Mouse (Mus musculus) stomach, postnatal 0 days (tissue): Measurements from ENCODE around the gene Bin2. TPM values are rescaled to one million over a fixed set of nuclear protein-coding genes. Genes with fewer than 3 reads are reported as not detected.
A peak's percentile ranks its signal among the peaks of the same experiment; 100 is the strongest.

ENCODE experiments used
- ATAC-seq: fragments of 200-750 bp; cut with Nextera tagmentation; 2 replicates; pipeline ENCODE4 v1.8.0; 2017; ENCODE audit not compliant: low FRiP score, low TSS enrichment
- DNase-seq: peaks from one replicate; pipeline ENCODE4 v3.0.0-alpha.2; 2016; ENCODE audit warnings: low spot score
- H3K27ac ChIP-seq: fragments of 300-500 bp; sonication (generic); replicated peaks from 2 replicates; pipeline ENCODE4 v1.5.1; 2014; ENCODE audit warnings: mild to moderate bottlenecking, control low read depth
- H3K27me3 ChIP-seq: fragments of 300-500 bp; sonication (generic); 2 replicates; pipeline ENCODE4 v1.6.1; 2014; ENCODE audit warnings: low read length; ENCODE audit not compliant: control insufficient read depth, insufficient read depth
- H3K36me3 ChIP-seq: fragments of 300-500 bp; sonication (generic); 2 replicates; pipeline ENCODE4 v1.6.1; 2014; ENCODE audit warnings: low read length, mixed read lengths; ENCODE audit not compliant: control insufficient read depth, insufficient read depth
- H3K4me1 ChIP-seq: fragments of 300-500 bp; sonication (generic); replicated peaks from 2 replicates; pipeline ENCODE4 v1.6.1; 2014; ENCODE audit warnings: antibody characterized with exemption; ENCODE audit not compliant: control insufficient read depth, insufficient read depth
- H3K4me2 ChIP-seq: fragments of 300-500 bp; sonication (generic); replicated peaks from 2 replicates; pipeline ENCODE4 v1.6.1; 2014; ENCODE audit warnings: low read depth, mild to moderate bottlenecking, control low read depth, moderate library complexity
- H3K4me3 ChIP-seq: fragments of 300-500 bp; sonication (generic); 2 replicates; pipeline ENCODE4 v1.5.1; 2014; ENCODE audit warnings: low read depth, low read length, control low read depth
- H3K9ac ChIP-seq: fragments of 300-500 bp; sonication (generic); 2 replicates; pipeline ENCODE4 v1.6.1; 2014; ENCODE audit warnings: mild to moderate bottlenecking, low read length, control low read depth, mixed read lengths
- H3K9me3 ChIP-seq: fragments of 300-500 bp; sonication (generic); 2 replicates; pipeline ENCODE4 v1.6.1; 2016; ENCODE audit warnings: low read length; ENCODE audit not compliant: control insufficient read depth
- CTCF ChIP-seq: IDR thresholded peaks from 2 replicates; pipeline ENCODE4 v1.5.1; 2016; ENCODE audit warnings: antibody characterized with exemption, low read depth, mild to moderate bottlenecking, moderate library complexity
- EP300 ChIP-seq: optimal IDR thresholded peaks from 2 replicates; pipeline ENCODE3; 2016; ENCODE audit warnings: antibody characterized with exemption
- WGBS: fragments of 180-500 bp; shearing (Covaris S2); extraction: QIAGEN DNeasy Blood & Tissue Kit; methylation state at CpG from one replicate; pipeline ENCODE4 v1.1.7; 2014; 5-methylcytosine and 5-hydroxymethylcytosine counted together
- polyA plus RNA-seq: library from polyadenylated mRNA; unstranded; fragments of >200 nt; fragmentation: Nextera tagmentation; extraction: Ambion mirVana; gene quantifications from 2 replicates; pipeline ENCODE4 v1.2.1, GENCODE M21; 2015

The Bin2 gene
- polyA plus RNA-seq, 1 experiment from 2014 or later: 1.3 TPM

DNA sequence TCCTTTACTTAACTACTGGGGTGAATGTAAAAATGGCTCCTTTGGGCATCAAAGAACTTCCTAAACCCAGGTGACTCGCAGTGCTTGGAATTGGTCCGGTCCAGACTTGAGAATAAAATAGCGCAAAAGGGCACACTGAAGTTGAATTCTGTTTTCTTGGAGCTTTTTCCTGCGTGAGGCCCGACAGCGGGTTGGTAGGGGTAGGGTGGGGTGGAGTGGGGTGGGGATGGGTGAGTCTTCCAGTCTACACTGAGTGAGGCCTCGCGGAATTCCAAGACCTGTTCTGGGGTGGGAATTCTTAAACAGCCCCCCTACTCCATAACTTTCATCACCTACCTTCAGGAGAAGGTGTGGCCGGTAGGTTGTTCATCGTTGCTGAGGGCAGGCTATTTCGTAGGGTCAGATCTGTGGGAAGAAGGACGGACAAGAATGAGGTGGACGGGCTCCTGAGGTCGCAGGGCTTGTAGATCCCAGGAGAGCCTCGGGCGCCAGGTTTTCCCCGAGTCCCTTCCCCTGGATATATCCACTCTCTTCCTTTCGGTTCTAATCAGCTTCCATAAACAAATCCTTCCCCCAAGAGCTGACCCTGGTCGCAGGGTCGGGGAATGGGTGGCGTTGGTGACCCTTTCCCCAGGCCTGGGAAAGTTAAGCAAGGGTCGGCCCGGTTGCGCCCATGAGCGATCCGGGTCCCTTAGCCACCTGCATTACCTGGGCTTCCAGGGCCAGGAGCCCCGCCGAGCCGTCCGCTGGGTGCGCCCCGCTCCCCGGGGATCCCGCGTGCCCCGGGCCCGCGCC lies 33.3 kb downstream of the Bin2 start:
- peak; percentile 49 for DNase-seq
- H3K27me3 ChIP-seq: no peaks in the 10 kb centered on the region
- peak overlapping the region; percentile 96 for H3K27ac ChIP-seq
- peaks cover 3% of the 10 kb centered on the region for H3K4me1 ChIP-seq
- H3K4me2 ChIP-seq: peak overlapping the region; percentile 86
- ATAC-seq: no peak
- peak overlapping the region; percentile 63 for H3K4me3 ChIP-seq
- H3K9me3 ChIP-seq: no peaks in the 10 kb centered on the region
- no peaks in the 10 kb centered on the region for H3K36me3 ChIP-seq
- H3K9ac ChIP-seq: peak overlapping the region; percentile 82
- TF ChIP-seq CTCF: no peak
- no peak for TF ChIP-seq EP300
- 5% methylated on average over 38 of the region's 38 CpGs for WGBS

DNA sequence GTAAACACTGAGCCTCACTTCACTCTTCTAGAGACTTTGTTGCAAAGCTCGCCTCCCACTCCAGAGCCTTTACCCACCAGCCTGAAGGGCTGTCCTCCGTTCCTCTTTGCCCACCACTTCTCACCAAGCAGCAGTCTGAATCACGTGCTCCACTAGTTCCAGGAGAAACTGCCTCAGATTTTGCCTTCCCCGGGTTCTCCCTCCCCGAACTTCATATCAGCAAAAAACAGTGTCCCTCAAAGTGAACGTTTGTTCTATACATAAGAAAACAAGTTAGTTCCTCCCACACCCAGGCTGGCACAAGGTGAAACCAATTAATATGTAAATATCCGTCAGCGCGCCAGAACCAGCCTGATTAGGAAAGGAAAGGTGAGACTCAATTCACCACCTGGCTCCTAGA lies 34.1 kb downstream of the Bin2 start:
- H3K9ac ChIP-seq: no peak overlapping the region
- DNase-seq: peak; percentile 62

DNA sequence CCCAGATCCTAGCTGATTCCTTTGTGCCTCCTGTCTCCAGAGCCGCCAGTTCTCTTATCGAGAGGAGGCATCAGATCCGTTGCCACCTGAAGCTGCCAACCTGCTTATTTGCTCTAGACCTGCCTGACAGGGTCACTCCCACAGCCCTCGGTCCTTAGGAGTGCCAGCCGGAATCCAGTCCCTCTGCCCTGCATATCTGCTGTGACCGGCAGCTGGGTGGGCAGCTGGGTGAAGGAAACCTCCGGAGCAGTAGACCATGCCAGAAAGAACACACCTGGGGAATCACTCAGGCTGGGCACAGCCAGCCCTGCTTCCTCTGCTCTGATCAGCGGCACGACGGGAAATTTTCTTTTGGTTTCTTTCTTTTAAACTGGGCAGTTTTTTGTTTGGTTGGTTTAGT lies 36.0 kb downstream of the Bin2 start:
- Histone ChIP-seq H3K4me2 (peak overlapping the region; percentile 43), H3K9me3 (no peaks in the 10 kb centered on the region), H3K36me3 (no peaks in the 10 kb centered on the region), H3K9ac (0 out of 2 replicates have a peak overlapping the region, but pooled peaks have one; percentile 31), H3K27ac (peak overlapping the region; percentile 74), H3K27me3 (no peaks in the 10 kb centered on the region), H3K4me1 (peaks cover 3% of the 10 kb centered on the region), H3K4me3 (peak overlapping the region; percentile 4; the same call in 1 of the 2 replicates)
- 58% methylated on average over 10 of the region's 10 CpGs for WGBS
- ATAC-seq: no peak
- TF ChIP-seq CTCF (no peak), EP300 (no peak)
- DNase-seq: peak; percentile 57

More for the DNA sequence above, 34.1 kb downstream of the Bin2 start:
- Histone ChIP-seq H3K4me2 (peak overlapping the region; percentile 86), H3K27ac (peak overlapping the region; percentile 96), H3K4me1 (peaks cover 3% of the 10 kb centered on the region), H3K9me3 (no peaks in the 10 kb centered on the region), H3K27me3 (no peaks in the 10 kb centered on the region), H3K36me3 (no peaks in the 10 kb centered on the region), H3K4me3 (peak overlapping the region; percentile 63)
- no peak for ATAC-seq
- 15% methylated on average over 9 of the region's 9 CpGs for WGBS
- TF ChIP-seq EP300 (no peak), CTCF (no peak)

DNA sequence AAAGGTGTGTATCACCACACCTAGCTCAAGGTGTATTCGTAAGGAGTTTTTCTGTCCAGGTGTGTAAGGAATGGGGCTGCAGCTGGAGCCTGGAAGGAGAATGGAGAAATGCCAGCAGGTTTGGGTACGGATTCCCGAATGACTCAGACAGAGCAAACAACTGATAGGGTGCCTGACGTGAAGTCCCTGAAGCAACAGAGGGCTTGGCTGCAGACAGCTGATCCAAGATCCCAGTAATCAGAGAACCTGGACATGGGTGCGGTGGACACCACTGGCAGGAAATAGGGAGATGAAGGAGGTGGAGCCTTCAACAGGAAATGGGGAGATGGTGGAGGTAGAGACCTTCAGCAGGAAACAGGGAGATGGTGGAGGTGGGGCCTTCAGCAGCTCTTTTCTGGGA lies 37.0 kb downstream of the Bin2 start:
- Histone ChIP-seq H3K27ac (no peak overlapping the region; the same call in 1 of the 2 replicates), H3K9me3 (no peaks in the 10 kb centered on the region), H3K4me2 (no peak overlapping the region), H3K4me3 (no peak overlapping the region), H3K4me1 (peaks cover 6% of the 10 kb centered on the region), H3K36me3 (no peaks in the 10 kb centered on the region), H3K27me3 (no peaks in the 10 kb centered on the region), H3K9ac (no peak overlapping the region)
- DNase-seq: peak; percentile 78
- peak; percentile 73 for ATAC-seq
- 51% methylated on average over 5 of the region's 5 CpGs for WGBS
- TF ChIP-seq EP300: no peak
- TF ChIP-seq CTCF: no peak

DNA sequence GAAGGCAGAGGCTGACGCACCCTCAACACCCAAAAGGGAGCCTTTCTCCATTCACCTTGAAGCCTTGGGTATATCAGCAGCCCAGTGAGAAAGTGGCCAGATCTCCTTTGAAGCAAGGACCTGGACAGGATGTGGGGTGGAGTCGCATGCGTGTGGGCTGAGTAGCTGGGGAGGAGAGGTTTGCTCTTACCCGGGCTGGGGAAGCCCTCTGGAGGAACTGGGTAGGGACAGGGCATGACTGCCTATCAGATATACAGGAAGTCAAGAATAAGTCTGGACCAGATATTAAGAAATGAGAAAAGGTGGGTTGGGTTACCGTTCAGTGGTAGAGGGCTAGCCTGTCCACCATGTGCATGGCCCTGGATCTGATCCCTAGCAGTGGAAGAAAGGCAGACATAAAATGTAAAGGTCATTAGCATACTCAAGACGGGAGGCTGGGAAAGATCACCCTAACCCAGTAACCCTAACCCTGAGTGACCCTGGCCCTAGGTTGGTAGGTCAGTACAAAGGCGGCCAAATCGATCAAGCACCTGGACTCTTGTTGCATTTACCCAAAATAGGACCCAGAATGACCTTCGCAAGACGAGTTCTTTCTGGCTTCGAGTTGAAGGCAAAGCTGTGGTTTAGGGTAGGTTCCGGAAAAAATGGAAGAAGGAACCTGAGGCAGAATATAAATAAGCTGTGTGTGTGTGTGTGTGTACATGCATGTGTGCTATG lies 37.7 kb downstream of the Bin2 start:
- H3K27me3 ChIP-seq: no peaks in the 10 kb centered on the region
- H3K36me3 ChIP-seq: no peaks in the 10 kb centered on the region
- H3K27ac ChIP-seq: no peak overlapping the region
- peaks cover 6% of the 10 kb centered on the region for H3K4me1 ChIP-seq
- no peak overlapping the region for H3K9ac ChIP-seq
- H3K4me3 ChIP-seq: no peak overlapping the region
- no peaks in the 10 kb centered on the region for H3K9me3 ChIP-seq
- DNase-seq: no peak
- 72% methylated on average over 12 of the region's 12 CpGs for WGBS
- H3K4me2 ChIP-seq: no peak overlapping the region
- TF ChIP-seq CTCF (no peak), EP300 (no peak)
- no peak for ATAC-seq
